Mouse (Mus musculus): ENCODE measurements around the gene Fam110a.

Gene Fam110a

DNA sequence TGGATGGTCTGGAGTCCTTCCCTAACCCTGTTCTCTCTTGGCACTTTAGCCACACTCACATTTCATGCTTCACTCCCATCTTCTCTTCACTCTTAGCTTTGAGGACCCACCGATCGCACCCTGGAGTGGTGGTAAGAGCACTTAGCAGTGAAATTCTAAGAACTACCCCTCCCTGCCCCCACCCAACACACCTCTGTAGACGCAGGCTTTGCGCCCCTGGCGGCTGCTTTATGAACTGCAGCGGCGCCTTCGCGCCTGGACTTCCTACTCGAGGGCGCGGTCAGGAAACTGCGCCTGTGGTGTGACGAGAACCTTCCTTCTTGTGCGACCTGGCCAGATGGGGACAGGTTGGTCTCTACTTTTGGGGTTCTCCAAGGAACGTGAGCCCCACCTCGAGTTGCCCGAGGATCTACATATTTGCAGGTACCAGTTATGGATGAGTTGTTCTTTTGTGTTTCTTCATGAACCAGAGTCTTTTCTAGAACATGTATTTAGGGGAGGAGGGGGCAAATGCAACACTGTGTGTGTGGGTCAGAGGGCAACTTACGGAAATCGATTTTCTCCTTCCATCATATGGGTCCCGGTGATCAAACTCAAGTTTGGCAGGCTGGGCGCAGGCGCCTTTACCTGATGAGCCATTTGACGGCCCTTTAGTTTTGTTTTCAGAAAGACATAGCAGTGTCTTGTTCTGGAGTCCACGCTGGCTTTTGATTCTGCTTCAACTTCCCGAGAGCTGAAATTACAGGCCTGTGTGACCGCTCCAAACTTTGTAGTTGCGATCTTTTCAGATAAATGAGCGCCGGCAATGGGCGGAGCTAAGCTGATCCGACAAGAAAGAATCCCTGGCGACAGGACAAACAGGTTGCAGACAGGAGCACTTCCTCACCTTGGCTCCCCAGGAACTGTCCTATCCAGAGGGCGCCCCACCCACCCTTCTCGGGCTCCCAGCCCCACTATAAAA, 16.5 kb upstream of the Fam110a start, which contains the start of gene Slc52a3:
Slc52a3 (plus strand) TSS at position 283 of the 961 bp plus-strand sequence.
- 12% methylated on average over 35 of the region's 35 CpGs for WGBS

DNA sequence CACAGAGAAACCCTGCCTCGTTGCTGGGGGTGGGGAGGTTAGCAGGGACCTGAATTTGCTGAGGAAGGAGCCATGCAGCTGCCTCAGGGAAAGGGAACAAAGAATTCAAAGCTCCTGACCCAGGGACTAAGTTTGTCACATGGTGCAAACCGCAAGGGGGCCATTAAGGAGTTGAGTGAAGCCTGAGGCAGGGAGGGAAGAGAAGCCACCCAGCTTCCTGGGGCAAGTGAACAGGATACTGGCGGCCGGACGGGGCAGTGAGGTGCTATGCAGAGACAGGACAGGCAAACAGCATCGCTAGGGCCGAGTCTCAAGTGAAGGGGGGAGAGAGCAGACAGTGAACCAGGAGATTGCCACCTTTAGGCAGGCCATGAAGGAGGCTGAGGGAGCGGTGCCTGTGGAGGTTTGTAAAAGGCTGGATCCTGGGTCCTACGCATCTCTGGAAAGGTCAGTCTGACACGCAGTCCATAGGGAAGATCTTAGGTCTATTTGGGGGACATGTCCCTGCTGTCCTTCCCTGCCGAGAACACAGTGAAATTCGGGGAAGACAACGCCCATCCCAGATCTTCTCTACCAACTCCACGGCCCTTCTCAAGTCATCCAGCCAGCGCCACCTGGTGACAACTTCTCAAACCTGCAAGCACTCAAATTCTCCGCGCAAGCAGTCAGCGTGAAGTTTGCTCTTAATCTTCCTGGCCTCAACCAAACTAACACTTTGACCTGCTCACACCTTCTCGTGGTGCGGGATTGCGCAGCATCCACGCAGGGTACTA, 14.5 kb upstream of the Fam110a start:
- 16% methylated on average over 22 of the region's 22 CpGs for WGBS

DNA sequence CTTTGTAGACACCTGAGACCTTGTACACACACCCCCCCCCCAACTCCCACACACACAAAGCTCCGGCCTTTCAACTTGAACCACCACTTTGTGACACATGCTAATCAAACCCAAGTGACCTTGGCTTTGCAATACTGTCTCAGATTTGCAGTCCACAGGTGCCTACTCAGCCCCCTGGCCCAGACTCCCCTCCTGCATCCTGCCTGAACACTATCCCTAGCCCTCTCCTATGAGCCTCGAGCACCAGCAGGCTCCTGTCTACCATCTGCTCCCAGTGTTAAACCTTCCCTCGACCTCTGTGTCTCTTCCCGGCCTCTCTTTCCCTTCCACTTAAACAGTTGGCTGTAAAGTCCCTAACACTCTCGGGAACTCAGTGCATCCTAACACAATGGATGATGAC, 11.4 kb upstream of the Fam110a start:
- 78% methylated on average over 5 of the region's 5 CpGs for WGBS

DNA sequence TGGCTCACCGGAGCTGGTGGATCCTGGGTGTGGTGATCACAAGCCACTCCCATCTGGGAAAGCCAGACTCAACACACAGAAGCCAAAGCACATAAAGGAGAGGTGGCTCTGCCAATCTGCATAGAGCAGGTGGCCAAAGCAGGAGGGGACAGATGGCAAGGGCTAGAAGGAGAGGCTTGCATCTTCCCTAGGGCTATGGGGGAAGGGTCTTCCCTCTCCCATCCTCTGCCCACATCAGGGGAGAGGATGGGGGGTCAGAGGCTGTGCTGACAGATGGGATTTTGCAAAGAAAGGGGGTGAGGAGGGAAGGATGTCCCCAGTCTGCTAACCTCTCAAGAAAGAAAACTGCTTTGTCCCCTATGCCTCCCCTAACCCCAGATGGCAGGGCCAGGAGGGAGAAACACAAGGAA, 11.0 kb upstream of the Fam110a start:
- 45% methylated on average over 1 of the region's 1 CpGs for WGBS

DNA sequence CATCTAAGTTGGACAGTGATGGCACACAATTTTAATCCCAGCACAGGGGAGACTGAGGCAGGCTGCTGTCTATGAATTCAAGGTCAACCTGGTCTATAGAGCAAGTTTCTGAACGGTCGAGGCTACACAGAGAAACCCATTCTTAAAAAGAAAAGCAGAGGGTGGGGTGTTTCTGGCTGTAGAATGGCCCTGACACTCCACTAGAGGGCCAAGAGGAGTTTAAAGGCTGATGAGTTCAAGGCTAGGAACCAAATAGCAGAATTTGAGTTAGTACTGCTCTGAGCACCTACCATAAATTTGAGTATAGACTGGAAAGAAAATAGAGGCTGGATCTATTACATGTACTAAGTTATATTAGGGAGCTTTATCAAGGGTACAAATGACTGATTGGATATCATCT, 9.0 kb upstream of the Fam110a start:
- WGBS = 69% methylated on average over 2 of the region's 2 CpGs

DNA sequence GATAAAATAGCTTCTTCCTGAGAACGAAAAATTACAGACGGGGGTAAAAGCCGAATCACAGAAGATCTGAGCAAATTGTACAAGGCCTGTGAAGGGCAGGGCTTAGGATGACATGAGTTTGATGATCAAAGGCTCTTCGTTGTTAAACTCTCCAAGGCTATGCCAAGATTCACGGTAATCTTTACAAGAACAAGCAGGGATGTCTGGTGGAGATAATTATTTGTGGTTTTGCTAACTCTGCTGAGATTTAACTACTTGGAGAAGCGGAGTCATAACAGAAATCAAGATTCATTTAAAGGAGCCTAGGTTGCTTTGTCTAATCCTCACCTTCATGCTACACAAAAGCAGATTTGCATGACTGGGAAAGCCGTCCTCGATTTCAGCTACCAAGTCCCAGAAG, 6.9 kb upstream of the Fam110a start:
- WGBS = 91% methylated on average over 8 of the region's 8 CpGs

DNA sequence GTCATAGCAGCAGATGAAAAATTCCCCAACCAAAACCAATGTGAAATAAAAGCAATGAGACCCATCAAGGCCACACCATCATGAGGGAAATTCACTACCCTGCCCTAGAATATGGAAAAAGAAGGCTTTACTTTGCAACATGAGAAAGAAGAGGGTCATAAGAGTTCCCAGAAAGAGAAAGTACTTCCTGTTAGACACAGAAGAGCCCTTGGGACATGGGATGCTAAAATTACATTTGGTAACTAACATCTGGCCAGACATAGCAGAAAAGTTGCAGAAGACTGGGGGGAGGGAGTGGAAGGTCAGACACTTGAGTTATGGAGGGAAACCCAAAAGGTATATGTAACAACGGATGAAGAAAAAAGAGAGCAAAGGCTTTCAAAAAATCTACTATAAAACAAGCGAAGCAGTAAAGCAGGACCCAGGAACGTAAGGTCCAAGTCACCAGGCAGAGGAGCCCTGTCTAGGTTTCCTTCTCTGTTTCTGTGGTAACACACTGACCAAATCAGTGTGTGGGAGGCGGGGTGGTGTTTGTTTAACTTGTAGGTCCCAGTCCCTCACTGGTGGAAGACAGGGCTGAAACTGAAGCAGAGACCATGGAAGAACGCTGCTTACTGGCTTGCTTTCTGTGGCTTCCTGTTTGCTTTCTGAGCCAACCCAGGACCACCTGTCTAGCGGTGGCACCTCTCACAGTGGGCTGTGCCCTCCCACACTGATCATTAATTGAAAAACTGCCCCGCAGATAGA, 5.6 kb upstream of the Fam110a start:
- 87% methylated on average over 7 of the region's 7 CpGs for WGBS

DNA sequence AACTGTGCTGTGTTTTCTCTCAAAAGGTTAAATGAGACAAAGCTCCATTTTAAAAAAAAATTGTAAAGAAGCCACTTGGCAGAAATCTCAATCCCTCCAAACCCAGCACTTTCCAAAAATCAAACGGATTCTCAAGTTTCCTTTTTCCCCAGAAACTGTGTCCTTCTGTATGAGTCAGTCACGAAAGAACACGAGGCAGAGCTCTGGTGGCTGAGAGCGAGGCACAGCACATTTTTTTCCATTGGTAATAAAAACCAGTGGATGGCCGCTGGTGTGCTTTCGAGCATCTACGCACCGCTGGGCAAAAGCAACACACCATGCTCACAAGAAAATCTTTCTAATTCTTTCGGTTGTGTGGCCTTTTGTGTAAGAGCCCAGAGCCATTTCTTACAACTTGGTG, 4.0 kb upstream of the Fam110a start:
- 52% methylated on average over 9 of the region's 9 CpGs for WGBS

DNA sequence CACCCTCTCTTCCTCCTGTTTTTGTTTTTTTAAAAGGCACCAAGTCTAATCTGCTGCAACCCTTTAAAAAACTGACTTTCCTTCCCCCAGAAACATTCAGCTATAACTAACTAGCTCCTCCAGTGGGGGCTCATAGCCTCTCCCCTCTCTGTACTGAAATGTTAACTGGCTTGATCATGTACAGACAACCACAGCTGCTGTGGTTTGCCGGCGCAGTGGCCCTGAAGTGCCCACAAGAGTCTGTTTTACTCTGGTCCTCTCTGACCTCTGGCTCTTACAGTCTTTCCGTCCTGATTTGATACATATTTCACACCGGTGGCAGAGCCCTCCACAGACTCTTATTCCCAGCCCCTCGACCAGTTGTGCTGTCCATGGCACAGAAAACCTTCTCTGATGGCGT, 1.2 kb upstream of the Fam110a start:
- 89% methylated on average over 6 of the region's 6 CpGs for WGBS

DNA sequence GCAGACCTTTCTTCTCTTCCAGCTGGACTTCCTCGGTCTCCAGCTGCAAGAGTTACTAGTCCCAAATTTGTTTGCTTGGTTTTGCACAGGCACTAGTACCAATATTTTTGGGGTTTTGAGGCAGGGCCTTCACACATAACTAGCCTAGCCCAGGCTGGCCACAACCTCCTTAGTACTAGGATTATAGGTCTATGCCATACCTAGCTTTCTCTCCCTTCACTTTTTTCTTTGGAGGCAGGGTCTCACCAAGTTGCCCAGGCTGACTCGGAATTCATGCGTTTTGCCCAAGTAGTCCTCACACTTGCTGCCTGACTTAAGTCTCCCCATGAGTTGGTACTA, 305 bp upstream of the Fam110a start:
- WGBS = 32% methylated on average over 3 of the region's 3 CpGs

DNA sequence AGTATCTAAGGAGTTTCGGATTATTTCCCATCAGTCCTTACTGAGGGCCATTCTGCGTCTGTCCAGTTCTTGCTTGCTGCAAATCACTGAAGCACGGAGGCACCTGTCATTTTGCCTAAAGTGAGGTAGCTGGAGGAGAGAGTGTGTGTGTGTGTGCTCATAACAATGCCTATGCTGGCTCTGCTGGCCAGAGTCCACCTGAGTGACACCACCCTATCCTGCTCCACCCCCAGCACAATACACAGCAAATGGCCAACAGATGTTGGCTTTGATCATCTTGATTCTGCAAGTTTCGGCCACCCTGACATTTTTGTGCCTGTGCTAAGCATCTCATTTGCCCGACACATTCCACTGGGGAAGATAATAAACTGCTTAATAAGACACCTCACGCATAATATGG, 1.5 kb downstream of the Fam110a start:
- 81% methylated on average over 6 of the region's 6 CpGs for WGBS

DNA sequence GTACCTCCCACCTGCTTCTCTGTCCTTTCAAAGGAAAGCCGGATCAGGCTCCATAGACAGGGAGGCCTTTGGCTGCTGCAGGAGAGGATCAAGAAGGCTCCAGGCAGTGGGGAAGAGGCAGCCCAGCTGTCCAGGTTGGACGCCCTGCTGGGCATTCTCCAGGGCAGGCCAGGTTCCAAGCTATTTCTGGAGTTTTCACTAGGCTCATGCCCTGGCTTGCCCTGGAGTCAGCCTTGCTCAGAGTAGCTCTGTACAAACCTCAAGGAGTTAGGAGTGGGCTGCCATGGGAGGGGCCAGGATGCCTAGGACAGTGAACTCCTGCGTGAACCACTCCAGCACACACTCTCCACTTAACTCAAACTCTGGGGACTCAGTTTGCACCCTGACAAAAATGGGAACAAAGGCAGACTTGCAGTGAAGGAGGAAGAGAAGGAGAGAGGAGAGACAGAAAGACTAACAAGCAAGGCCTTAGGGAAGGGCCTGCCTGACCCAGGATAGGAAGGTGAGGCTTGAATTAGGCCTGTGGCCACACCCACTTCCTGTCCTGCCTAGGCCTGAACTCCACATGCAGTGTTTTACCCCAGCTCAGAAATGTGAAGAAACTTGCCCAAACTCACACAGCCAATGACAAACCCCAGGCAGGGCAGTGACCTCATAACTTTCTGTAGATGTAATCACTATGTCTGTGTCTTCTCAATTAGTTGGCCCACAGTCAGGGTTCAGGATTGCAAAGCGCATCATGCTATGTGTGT, 2.2 kb downstream of the Fam110a start:
- WGBS = 84% methylated on average over 4 of the region's 4 CpGs

DNA sequence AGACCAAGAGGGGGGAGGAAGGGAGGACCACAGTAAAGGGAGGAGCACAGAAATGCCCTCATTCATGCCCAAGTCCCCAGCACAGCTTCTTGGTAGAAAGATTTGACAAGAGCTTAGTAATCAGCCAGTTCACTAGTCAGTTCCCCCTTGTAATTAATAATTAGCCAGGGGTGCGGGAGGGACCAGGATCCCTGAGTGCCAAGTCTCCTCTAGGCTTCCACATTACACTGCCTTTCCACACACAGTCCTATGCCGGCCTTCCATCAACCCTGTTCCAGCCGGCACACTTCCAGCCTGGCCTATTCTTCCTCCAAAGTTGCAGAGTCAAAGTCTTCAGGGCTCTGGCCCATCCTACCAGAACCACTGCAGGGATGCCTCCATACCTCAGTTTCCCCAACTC, 4.0 kb downstream of the Fam110a start:
- 78% methylated on average over 3 of the region's 3 CpGs for WGBS

DNA sequence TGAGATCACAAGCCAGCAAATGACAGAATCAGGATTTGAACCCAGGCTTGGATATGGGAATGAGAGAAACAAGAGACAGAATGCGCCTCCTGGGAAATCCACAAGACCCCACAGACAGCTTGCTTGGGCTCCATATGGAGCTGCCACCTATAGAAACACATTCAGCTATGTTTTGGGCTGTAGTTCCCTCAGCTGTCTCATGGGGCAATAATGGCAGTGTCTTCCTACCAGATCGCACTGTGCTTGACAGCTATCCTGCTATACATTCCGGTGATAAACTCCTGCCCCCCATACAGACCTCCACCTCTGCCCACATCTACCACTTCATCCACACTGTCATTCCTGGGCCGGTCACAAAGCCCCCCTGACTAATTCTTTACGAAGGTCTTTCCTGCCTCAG, 4.7 kb downstream of the Fam110a start:
- WGBS = 94% methylated on average over 5 of the region's 5 CpGs

DNA sequence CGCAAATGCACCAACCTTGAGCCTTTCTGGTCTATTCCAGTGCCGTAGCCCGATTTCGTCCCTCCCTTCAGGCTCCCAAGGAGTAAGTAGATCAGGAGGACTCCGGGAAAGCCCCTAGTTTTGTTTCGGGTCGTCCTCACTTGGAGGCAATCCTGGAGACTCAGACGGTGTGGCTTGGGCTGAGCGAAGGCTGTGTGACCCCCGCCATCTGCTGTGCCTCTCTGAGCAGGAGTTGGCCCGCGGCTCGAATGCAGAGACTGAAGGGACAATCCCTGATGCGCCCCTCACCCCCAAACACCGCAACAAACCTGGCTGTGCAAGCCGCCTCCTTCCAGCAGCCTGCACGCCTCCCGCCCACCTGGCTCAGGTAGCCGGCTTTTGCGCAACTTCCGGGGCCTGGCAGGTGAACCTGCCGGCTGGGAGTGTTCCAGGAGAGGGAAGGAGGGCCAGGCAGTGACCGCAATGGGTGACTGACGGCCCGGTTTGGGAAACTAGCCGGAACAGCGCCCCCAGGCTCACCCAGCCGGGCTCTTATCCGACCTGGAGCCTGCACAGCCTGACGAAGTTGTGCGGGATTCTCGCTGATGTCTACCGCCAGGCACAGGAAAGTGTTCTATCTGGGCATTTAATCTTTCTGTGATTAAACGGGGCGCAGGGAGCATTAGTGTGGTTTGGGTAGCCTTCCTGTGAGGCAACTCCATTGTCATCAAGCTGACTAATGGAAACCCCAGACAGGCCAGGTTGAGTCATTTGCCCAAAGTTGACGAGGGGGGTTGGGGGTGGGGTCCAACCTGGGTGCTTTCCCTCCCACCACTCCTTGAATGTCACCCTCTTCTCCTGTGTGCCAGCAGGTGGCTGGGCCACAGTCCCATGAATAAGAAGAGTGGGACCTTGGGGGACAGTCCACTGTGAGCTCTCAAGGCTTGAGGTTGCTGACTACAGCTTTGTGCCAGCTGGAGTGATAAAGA, 6.1 kb downstream of the Fam110a start:
- 38% methylated on average over 36 of the region's 36 CpGs for WGBS

DNA sequence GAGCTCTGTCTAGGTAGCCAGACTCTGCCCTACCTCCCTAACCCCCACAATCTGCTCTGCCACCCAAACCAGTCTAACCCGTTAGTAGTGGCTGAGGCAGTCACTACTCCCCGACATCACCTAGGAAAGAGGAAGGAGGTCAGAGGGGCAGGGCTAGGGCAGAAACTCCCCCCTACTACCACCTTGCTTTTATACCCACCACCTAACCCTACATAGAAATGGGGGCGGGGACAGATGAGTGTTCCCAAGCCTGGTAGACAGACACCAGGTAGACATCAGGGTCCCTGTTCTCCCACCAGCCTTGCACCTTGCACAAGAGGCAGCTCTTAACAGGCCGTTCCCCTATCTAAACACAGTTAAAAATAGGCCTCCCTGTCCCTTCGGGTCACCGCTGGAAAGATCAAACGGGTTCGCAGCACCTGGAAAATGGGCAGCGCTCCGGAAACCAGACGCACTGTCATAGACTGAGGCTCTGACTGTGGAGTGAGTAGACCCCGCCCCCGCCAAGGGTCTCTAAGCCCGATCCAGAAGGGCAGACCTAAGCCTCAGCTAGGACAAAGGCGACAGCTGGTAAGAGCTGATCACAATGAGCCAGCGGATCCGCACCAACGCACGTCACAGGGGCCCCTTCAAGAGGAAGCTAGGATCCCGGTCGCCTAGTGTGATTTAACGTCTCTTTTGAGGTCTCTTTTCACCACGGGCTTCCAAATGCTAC, 7.0 kb downstream of the Fam110a start:
- 60% methylated on average over 23 of the region's 23 CpGs for WGBS

DNA sequence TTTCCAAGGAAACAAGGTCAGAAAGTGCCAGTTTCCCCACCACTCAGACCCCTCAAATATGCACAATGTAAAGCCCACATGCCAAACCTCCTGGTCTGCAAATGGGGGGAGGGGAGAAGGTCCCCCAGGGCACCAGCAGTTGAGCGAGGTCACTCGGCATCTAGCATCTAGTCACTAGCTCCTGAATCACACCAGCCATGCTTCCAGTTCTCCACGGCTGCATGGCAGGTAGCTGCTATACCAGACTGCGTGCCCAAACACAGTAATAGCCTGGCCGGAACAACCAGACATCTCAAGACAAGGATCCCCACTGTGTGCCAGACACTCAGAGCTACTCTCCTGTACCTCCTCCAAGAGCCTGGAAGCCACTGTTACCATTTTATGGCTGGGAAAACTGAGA, 8.3 kb downstream of the Fam110a start:
- 97% methylated on average over 5 of the region's 5 CpGs for WGBS

DNA sequence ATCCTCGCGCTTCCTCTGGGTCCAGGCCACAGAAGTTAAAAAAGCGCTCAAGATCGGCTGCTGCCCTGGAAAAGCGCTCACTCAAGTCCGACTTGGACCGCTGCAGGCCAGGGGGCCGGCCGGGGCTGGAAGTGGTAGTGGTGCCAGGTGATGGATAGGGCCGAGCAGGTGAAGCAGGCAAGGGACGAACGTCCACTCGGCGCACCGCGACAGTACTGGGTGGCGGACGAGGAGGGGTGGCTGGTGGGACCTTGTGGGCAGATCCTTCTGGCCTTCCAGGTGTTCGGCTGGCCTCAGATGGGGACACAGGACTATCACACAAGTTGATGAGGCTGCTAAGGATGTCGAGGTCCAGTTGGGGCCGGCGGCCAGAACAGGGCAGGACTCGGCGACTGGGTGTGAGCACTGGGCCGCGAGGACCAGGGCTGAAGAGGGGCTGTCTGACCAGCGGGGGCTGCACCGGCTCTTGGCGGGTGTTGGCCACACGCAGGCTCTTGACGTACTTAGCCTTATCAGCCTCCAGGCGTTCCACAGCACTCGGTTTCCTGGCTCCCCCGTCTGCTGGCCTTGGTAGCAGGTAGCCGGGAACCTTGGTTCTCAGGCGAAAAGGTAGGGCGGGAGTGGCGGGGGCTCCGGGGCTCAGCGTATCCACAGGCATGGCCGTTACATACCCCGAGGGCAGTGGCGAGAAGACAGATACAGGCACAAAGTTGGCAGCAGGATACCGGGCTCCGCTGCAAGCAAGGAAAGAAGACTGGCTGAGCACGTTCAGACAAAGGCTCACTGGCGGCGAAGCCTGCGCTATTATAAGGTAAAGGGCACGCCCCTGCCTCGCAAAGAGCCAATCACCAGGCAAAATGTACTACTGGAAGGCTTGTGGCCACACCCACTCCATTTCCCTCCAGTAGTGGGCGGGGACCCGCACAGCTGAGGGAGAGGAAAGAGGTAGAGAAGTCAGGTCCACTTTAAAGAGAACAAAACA, 9.5 kb downstream of the Fam110a start:
- 51% methylated on average over 52 of the region's 53 CpGs for WGBS
